Mouse (Mus musculus): ENCODE measurements around the gene Hebp2. TPM values are rescaled to one million over a fixed set of nuclear protein-coding genes. Genes with fewer than 3 reads are reported as not detected.

Gene Hebp2
- total and polyA plus RNA-seq, 3 experiments = 0.08 TPM; not detected in 2

GRCm38 (mm10) chr10:18507869-18508473 is 37.9 kb downstream of the Hebp2 start:
- dilution Hi-C loops (cut with MboI; ENCODE audit: extremely low pct_ligation_motif_present, extremely low pct_unique_long_range_greater_than_20kb, low sequenced_read_pairs) = no loop called here
- H3K36me3 ChIP-seq (replicated peaks in 1 of 2; ENCODE audit: control insufficient read depth in 1 of 2, insufficient read depth in 1 of 2, low read length in 1 of 2) = no peaks in the 10 kb centered on the region
- H3K27ac ChIP-seq (ENCODE audit: insufficient read depth, low read depth) = no peak overlapping the region
- H3K9ac ChIP-seq (ENCODE audit: insufficient read depth, low read depth) = no peak overlapping the region
- DNase-seq (ENCODE audit: extremely low read depth) = no peak
- H3K27me3 ChIP-seq (replicated peaks) = no peaks in the 10 kb centered on the region
- in situ Hi-C loops (cut with MboI; ENCODE audit: low pct_ligation_motif_present, low pct_unique_long_range_greater_than_20kb, low sequenced_read_pairs) = no loop called here
- H3K4me2 ChIP-seq (ENCODE audit: insufficient read depth, low read depth, poor library complexity, severe bottlenecking) = no peak overlapping the region
- no peaks in the 10 kb centered on the region for H3K79me2 ChIP-seq (replicated peaks; ENCODE audit: control insufficient read depth, extremely low read depth, insufficient read depth, poor library complexity, severe bottlenecking)
- H3K9me3 ChIP-seq (replicated peaks; ENCODE audit: low read length) = no peaks in the 10 kb centered on the region
- H3K4me1 ChIP-seq (ENCODE audit: control insufficient read depth in 1 of 2, insufficient read depth in 2 of 2) = peaks cover 0 to 2% of the 10 kb centered on the region in 2 experiments; a peak in 1 of 4 replicates
- TF ChIP-seq JUN (IDR thresholded peaks at IDR 0.05; ENCODE audit: insufficient read depth, low read depth, low read length) (no peak), POLR2A (IDR thresholded peaks at IDR 0.05; ENCODE audit: low read depth, low read length) (no peak), RAD21 (IDR thresholded peaks at IDR 0.05; ENCODE audit: low read depth, low read length) (no peak), SIN3A (IDR thresholded peaks at IDR 0.05; ENCODE audit: low read length) (no peak), UBTF (IDR thresholded peaks at IDR 0.05; ENCODE audit: low read depth, low read length) (no peak), EP300 (IDR thresholded peaks at IDR 0.05; ENCODE audit: low read length) (no peak), TCF12 (IDR thresholded peaks at IDR 0.05; ENCODE audit: low read depth, low read length) (no peak), MAZ (IDR thresholded peaks at IDR 0.05; ENCODE audit: low read depth, low read length) (no peak), ZNF384 (IDR thresholded peaks at IDR 0.05; ENCODE audit: low read depth, low read length) (no peak), CHD2 (IDR thresholded peaks at IDR 0.05; ENCODE audit: low read length) (no peak), PAX5 (IDR thresholded peaks at IDR 0.05; ENCODE audit: low read length) (no peak), KAT2A (IDR thresholded peaks at IDR 0.05; ENCODE audit: insufficient replicate concordance, low read length) (no peak), NRF1 (IDR thresholded peaks at IDR 0.05; ENCODE audit: low read depth, low read length) (no peak), IRF4 (IDR thresholded peaks at IDR 0.05; ENCODE audit: low read depth, low read length) (no peak), HCFC1 (IDR thresholded peaks at IDR 0.05; ENCODE audit: low read depth, low read length) (no peak), CTCF (conservative IDR thresholded peaks at IDR 0.05 in 1 of 2, IDR thresholded peaks at IDR 0.05 in 1 of 2; ENCODE audit: low read depth in 2 of 2, low read length in 2 of 2) (no peak), ZC3H11A (IDR thresholded peaks at IDR 0.05; ENCODE audit: low read depth, low read length) (no peak)
- no peak overlapping the region for H3K4me3 ChIP-seq (replicated peaks in 1 of 3; ENCODE audit: low read depth in 2 of 3, low read length in 2 of 3, poor library complexity in 1 of 3)

- Histone ChIP-seq H3K9me3 (replicated peaks; ENCODE audit: low read length) (no peaks in the 10 kb centered on the region), H3K36me3 (replicated peaks in 1 of 2; ENCODE audit: control insufficient read depth in 1 of 2, insufficient read depth in 1 of 2, low read length in 1 of 2) (no peaks in the 10 kb centered on the region), H3K9ac (ENCODE audit: insufficient read depth, low read depth) (no peak overlapping the region), H3K27me3 (replicated peaks) (no peaks in the 10 kb centered on the region), H3K79me2 (replicated peaks; ENCODE audit: control insufficient read depth, extremely low read depth, insufficient read depth, poor library complexity, severe bottlenecking) (no peaks in the 10 kb centered on the region), H3K4me3 (replicated peaks in 1 of 3; ENCODE audit: low read depth in 2 of 3, low read length in 2 of 3, poor library complexity in 1 of 3) (no peak overlapping the region), H3K27ac (ENCODE audit: insufficient read depth, low read depth) (no peak overlapping the region), H3K4me2 (ENCODE audit: insufficient read depth, low read depth, poor library complexity, severe bottlenecking) (no peak overlapping the region), H3K4me1 (ENCODE audit: control insufficient read depth in 1 of 2, insufficient read depth in 2 of 2) (peaks cover 0 to 2% of the 10 kb centered on the region in 2 experiments; a peak in 1 of 4 replicates)
- in situ Hi-C loops (cut with MboI; ENCODE audit: low pct_ligation_motif_present, low pct_unique_long_range_greater_than_20kb, low sequenced_read_pairs) (no loop called here), dilution Hi-C loops (cut with MboI; ENCODE audit: extremely low pct_ligation_motif_present, extremely low pct_unique_long_range_greater_than_20kb, low sequenced_read_pairs) (no loop called here)
- no peak for TF ChIP-seq CTCF (conservative IDR thresholded peaks at IDR 0.05 in 1 of 2, IDR thresholded peaks at IDR 0.05 in 1 of 2; ENCODE audit: low read depth in 2 of 2, low read length in 2 of 2)
- no peak for TF ChIP-seq MYC (IDR thresholded peaks at IDR 0.05; ENCODE audit: low read depth, low read length)
- no peak for TF ChIP-seq ZNF384 (IDR thresholded peaks at IDR 0.05; ENCODE audit: low read depth, low read length)
- no peak for TF ChIP-seq ZKSCAN1 (IDR thresholded peaks at IDR 0.05; ENCODE audit: borderline replicate concordance, low read depth, low read length)
- TF ChIP-seq SMC3 (IDR thresholded peaks at IDR 0.05; ENCODE audit: low read depth, low read length) = no peak
- no peak for TF ChIP-seq RCOR1 (conservative IDR thresholded peaks at IDR 0.05; ENCODE audit: low read depth, low read length)
- no peak for TF ChIP-seq RAD21 (IDR thresholded peaks at IDR 0.05; ENCODE audit: low read depth, low read length)
- TF ChIP-seq SIN3A (IDR thresholded peaks at IDR 0.05; ENCODE audit: low read length) = no peak
- no peak for TF ChIP-seq POLR2AphosphoS2 (IDR thresholded peaks at IDR 0.05; ENCODE audit: low read depth, low read length)
- TF ChIP-seq ZC3H11A (IDR thresholded peaks at IDR 0.05; ENCODE audit: low read depth, low read length) = no peak
- TF ChIP-seq UBTF (IDR thresholded peaks at IDR 0.05; ENCODE audit: low read depth, low read length) = no peak
- TF ChIP-seq PAX5 (IDR thresholded peaks at IDR 0.05; ENCODE audit: low read length) = no peak
- TF ChIP-seq KAT2A (IDR thresholded peaks at IDR 0.05; ENCODE audit: insufficient replicate concordance, low read length) = no peak
- no peak for DNase-seq (ENCODE audit: extremely low read depth)
Measured at GRCm38 (mm10) chr10:18506501-18506946, 39.4 kb downstream of the Hebp2 start.
